Mouse (Mus musculus): ENCODE results near the gene H2-Q7. TPM values are rescaled to one million over a fixed set of nuclear protein-coding genes. Genes with fewer than 3 reads are reported as not detected.
"Not testable (repeated sequence)": the region's sequence is repeated elsewhere in the genome, so short reads cannot be mapped to it uniquely, and the experiment has no call there.

The H2-Q7 gene
- total RNA-seq (2021) = 2.7 and 11.1 TPM in 2 replicates
- long read RNA-seq, experiment 1, full-length matches to known transcripts = 1 of 1 reads
- long read RNA-seq, experiment 1, partial matches to known transcripts = 0 of 1 reads
- long read RNA-seq, experiment 1, other reads (novel, unspliced or antisense) = 0 of 1 reads
- long read RNA-seq, experiment 2, partial matches to known transcripts = 1 of 1 reads
- long read RNA-seq, experiment 2, other reads (novel, unspliced or antisense) = 0 of 1 reads

DNA sequence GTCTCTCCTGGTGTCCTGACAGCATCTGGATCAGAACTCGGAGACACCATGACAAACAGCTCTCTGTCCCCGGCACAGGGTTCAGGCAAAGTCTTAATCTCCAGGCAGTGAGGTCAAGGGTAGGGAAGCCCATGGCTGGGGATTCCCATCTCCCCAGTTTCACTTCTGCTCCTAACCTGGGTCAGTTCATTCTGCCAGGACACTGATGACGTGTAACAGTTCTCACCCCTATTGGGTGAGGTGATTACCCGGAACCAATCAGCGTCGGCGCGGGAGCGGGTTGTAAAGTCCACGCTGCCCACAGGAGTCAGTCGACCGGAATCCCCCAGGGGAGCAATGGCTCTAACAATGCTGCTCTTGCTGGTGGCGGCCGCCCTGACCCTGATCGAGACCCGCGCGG lies at the start of gene H2-Q7:
Gene H2-Q7 (plus strand): TSS at position 271 of the 400 bp plus-strand sequence.
- peak; percentile 91 for DNase-seq

DNA sequence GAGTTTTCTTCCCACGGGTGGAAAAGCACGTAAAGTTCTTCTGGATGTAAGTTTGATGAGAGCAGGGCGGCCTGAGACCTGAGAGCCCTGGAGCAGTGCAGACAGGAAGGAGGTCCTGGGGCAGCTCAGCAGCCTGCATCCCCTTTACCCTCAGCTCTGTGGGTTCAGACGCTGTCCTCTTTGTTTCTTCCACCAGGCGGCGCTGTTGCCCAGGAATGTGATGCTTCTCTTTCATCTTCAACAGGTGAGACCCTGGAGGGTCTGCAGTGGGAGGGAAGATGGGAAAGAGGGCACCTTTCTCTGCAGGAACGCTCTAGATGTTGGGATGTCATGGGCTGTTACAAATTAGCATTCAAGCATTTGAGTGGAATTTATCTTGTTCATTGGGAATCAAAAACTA lies 49.2 kb upstream of the H2-Q7 start:
- peak; percentile 51 for DNase-seq

DNA sequence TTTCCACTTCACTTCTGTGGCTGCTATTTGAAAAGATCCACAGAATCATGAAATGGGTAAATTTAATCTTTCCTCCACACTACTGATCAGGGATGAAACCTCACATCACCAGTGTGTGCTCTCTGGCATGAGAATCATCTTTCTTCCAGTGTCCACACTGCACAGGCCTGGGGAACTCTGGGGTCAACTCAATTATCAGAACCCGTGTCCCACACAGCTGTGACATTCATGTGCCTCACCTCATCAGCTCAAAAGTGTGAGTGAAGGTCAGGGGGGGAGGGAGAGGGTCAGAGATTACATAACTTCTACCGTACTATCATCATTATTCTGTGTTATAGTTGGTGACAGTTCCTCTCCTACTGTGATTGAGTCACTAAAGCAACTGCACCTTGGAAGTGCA lies 46.3 kb upstream of the H2-Q7 start:
- DNase-seq = not testable (repeated sequence)

DNA sequence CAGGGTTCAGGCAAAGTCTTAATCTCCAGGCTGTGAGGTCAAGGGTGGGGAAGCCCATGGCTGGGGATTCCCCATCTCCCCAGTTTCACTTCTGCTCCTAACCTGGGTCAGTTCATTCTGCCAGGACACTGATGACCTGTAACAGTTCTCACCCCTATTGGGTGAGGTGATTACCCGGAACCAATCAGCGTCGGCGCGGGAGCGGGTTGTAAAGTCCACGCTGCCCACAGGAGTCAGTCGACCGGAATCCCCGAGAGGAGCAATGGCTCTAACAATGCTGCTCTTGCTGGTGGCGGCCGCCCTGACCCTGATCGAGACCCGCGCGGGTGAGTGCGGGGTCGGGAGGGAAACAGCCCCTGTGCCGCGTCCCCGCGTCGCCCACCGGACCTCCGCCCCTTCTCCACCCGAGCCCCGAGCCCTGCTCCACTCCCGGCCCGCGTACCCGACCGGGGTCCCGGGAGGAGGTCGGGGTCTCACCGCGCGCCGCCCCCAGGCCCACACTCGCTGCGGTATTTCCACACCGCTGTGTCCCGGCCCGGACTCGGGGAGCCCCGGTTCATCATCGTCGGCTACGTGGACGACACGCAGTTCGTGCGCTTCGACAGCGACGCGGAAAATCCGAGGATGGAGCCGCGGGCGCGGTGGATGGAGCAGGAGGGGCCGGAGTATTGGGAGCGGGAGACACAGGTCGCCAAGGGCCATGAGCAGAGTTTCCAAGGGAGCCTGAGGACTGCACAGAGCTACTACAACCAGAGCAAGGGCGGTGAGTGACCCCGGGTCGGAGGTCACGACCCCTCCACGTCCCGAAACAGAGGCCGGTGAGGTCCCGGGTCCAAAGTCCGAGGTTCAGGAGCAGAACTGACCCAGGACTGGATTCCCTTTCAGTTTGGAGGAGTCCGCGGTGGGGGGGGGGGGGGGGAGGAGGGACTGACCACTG lies 44.8 kb upstream of the H2-Q7 start:
- peak; percentile 16 for DNase-seq

DNA sequence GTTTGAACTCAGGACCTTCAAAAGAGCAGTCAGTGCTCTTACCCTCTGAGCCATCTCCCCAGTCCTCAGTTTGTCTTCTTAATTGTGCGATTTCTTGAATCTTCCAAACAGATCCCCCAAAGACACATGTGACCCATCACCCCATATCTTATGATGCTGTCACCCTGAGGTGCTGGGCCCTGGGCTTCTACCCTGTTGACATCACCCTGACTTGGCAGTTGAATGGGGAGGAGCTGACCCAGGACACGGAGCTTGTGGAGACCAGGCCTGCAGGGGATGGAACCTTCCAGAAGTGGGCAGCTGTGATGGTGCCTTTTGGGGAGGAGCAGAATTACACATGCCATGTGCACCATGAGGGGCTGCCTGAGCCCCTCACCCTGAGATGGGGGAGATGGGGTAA lies 42.0 kb upstream of the H2-Q7 start:
- DNase-seq = not testable (repeated sequence)

DNA sequence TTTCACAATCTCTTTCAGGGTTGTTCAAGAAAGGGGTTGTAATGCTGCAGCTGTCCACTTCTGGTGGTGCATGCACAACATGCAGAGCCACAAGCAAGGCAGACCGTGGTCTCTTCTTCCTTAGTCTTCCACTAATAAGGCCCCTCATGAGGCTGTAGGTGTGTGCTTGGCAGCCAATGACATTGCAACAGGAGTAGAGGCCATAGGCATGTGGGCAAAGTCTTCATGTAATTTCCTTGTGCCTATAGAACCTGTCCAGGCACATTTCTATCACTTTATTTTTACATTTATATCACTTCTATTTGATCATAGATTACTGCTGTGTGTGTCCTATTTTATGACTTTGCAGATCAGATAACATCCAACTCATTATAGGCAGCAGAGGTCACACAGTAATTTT lies 25.9 kb upstream of the H2-Q7 start:
- DNase-seq = not testable (repeated sequence)

DNA sequence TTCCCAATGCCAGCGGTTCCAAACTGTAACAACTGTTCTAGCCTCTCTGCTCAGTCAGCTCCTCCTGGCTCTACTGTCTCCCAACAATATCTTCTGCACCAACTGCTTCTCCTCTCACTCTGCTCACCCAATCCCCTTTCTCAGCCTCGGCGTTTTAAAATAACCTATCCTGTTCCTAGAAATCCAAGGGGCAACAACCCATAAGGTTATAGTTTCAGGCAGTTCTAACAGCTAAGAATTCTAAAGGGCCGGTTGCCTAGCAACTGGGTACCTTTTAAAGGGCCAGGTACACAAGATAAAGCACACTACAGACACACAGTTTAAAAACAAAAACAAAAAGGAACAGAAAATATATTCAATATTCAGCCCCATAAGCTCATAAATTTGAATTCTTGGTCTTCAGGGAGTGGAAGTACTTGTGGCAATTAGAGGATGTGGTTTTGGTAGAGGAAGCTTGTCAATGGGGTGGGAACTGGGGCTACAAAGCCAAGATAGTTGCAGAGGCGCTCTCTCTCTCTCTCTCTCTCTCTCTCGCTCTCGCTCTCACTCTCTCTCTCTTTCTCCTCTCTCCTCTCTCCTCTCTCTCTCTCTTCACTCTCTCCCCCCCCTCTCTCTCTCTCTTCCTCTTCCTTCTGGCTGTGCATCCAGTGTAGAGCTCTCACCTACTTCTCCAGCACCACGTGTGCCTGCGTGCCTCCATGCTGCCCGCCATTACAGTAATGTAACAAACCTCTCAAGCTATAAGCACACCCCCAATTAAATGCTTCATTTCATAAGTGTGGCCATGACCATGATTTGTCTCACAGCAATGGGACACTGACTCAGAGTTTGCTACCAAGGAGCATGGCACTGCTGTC lies 23.5 kb upstream of the H2-Q7 start:
- DNase-seq = not testable (repeated sequence)

DNA sequence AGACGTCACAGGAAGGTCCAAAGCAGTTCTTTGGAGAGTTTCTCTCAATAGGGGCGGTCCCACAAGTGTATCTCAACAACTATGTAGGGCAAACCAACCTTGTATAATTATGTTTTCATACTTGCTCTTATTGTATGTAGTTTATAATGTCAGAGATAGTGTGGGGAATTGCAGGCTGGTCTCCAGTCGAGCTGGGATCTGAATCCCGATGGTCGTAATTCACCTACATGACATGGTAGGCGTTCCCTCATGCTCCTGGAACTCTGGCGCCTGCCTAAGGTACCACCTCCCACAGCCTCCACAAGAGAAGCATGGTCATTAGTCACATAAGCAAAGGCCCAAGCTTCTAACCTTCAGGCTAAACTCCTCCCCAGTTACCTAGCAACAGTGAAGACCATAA lies 20.2 kb upstream of the H2-Q7 start:
- no peak for DNase-seq

DNA sequence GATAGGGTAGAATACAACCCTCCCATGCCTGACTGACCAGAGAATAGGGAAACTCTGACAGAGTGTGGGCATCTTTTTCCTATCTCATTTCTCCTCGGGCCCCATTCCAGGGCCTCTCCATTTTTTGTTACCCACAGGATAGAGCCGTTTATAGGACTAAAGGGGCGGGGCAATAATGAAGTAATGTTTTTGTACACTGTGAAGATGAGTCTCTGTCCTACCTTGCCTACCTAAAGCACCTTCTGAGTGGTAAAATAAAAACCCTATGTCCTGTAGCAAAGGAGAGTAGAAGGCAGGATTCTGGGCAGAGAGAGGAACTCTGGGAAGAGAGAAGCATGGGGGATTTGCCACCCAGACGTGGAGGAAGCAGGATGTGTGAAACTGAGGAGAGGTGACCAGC lies 19.4 kb upstream of the H2-Q7 start:
- DNase-seq = not testable (repeated sequence)

DNA sequence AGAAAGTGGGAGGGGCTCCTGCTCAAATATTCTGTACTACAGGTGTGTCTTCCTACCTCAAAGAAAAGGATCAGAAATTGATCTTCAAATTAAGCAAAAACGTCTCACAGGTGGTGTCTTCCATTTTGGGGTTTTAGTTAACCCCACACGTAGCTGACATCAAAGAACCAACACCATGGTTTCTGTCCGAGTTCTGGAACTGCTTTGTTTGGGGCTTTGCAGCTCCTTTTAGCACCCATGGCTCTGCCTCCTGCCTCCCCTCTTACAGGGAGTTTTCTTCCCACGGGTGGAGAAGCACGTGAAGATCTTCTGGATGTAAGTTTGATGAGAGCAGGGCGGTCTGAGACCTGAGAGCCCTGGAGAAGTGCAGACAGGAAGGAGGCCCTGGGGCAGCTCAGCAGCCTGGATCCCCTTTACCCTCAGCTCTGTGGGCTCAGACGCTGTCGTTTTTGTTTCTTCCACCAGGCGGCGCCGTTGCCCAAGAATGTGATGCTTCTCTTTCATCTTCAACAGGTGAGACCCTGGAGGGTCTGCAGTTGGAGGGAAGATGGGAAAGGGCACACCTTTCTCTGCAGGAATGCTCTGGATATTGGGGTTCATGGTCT lies 18.6 kb upstream of the H2-Q7 start:
- peak; percentile 54 for DNase-seq

DNA sequence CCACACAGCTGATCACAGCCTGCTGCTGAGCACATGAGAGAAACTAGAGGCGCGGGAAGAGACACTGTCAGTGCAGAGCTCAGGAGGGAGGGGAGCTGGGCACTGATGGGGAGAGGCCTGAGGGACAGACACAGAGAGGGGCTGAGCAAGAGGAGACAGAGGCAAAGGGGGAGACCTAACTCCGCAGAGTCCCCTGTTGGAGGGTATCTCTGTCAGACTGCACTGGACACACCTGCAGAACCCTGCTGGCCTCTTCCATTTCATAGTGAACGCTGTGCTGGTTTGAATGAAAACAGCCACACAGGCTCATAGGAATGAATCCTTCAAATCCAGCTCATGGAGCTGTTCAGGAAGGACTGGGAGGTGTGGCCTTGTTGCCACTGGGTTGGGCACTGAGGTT lies 17.6 kb upstream of the H2-Q7 start:
- not testable (repeated sequence) for DNase-seq

DNA sequence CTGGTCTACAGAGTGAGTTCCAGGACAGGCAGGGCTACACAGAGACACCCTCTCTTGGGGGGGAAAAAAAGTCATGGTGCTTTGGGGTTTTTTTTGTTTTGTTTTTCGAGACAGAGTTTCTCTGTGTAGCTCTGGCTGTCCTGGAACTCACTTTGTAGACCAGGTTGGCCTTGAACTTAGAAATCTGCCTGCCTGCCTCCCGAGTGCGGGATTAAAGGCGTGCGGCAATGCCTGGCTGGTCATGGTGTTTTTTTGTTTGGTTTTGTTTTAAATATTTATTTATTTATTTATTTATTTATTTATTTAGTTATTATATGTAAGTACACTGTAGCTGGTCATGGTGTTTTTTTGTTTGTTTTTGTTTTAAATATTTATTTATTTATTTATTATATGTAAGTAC lies 16.6 kb upstream of the H2-Q7 start:
- not testable (repeated sequence) for DNase-seq

DNA sequence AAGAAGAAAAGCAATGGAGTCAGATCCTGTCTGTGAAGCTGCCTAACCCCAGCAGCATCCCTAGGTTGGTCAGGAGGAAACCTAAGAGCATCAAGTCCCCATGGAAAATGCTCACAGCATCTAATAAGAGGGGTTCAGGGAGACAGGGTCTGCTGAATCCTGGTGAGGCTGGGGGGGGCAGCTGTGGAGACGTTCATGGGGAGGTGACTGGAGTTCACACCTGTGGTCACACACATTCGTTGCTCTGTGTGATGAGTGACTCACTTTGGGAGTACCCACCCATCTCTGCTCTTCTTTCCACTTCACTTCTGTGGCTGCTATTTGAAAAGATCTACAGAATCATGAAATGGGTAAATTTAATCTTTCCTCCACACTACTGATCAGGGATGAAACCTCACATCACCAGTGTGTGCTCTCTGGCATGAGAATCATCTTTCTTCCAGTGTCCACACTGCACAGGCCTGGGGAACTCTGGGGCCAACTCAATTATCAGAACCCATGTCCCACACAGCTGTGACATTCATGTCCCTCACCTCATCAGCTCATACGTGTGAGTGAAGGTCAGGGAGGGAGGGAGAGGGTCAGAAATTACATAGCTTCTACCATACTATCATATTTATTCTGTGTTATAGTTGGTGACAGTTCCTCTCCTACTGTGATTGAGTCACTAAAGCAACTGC lies 15.7 kb upstream of the H2-Q7 start:
- DNase-seq = not testable (repeated sequence)

DNA sequence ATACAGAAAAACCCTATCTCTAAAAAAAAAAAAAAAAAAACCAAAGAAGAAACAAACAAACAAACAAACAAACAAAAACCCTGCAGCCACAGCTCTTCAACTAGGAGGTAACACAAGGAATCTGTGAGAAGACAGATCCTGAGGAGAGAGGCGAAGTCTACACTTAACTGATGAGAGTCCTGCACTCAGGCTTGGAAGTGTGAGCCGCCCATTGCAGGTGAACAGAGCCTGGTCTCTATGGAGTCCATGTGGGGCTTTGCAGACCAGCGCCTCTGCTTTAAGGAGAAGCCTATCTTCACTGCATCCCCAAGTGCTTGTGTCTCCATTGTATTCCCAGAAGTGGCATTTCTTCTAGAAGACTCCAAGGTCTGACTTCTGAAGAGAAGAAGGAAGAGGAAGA lies 14.8 kb upstream of the H2-Q7 start:
- DNase-seq = not testable (repeated sequence)

DNA sequence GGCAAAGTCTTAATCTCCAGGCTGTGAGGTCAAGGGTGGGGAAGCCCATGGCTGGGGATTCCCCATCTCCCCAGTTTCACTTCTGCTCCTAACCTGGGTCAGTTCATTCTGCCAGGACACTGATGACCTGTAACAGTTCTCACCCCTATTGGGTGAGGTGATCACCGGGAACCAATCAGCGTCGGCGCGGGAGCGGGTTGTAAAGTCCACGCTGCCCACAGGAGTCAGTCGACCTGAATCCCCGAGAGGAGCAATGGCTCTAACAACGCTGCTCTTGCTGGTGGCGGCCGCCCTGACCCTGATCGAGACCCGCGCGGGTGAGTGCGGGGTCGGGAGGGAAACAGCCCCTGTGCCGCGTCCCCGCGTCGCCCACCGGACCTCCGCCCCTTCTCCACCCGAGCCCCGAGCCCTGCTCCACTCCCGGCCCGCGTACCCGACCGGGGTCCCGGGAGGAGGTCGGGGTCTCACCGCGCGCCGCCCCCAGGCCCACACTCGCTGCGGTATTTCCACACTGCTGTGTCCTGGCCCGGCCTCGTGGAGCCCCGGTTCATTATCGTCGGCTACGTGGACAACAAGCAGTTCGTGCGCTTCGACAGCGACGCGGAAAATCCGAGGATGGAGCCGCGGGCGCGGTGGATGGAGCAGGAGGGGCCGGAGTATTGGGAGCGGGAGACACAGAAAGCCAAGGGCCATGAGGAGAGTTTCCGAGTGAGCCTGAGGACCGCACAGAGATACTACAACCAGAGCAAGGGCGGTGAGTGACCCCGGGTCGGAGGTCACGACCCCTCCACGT lies 14.1 kb upstream of the H2-Q7 start, which contains the start of gene H2-Q6:
Gene H2-Q6 (plus strand): TSS at position 227 of the 793 bp plus-strand sequence.
- peak; percentile 82 for DNase-seq

DNA sequence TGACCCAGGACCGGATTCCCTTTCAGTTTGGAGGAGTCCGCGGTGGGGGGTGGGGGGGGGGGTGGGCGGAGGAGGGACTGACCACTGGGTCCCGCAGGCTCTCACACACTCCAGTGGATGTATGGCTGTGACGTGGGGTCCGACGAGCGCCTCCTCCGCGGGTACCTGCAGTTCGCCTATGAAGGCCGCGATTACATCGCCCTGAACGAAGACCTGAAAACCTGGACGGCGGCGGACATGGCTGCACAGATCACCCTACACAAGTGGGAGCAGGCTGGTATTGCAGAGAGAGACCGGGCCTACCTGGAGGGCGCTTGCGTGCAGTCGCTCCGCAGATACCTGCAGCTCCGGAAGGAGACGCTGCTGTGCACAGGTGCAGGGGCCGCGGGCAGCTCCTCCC lies 13.5 kb upstream of the H2-Q7 start:
- not testable (repeated sequence) for DNase-seq

DNA sequence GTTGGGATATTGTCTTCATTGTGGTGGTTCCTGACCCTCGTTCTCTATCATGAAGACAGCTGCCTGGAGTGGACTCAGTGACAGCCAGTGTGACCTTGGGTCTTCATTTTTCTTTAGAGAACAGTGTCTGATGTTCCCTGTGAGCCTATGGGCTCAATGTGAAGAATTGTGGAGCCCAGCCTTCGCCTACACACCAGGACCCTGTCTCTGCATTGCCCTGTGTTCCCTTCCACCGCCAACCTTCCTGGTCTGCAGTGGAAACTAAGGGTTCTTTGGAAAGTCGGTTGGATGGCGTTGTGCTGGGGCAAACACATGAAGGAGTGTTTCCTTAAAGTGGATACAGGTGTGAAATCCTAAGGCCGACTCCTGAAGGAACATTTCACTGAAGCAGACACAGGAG lies 10.1 kb upstream of the H2-Q7 start:
- not testable (repeated sequence) for DNase-seq

DNA sequence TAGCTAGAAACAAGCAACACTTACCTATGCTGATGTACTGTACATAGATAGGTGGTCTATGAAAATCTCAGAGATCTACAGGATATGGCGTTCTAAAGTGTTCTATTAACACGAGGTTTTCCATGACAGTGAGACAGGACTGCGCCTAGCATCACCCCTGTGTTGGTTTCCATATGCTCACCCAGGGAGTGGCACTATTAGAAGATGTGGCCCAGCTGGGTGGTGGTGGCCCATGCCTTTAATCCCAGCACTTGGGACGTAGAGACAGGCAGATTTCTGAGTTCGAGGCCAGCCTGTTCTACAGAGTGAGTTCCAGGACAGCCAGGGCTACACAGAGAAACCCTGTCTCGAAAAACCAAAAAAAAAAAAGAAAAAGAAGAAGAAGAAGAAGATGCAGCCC lies 8.3 kb upstream of the H2-Q7 start:
- not testable (repeated sequence) for DNase-seq

DNA sequence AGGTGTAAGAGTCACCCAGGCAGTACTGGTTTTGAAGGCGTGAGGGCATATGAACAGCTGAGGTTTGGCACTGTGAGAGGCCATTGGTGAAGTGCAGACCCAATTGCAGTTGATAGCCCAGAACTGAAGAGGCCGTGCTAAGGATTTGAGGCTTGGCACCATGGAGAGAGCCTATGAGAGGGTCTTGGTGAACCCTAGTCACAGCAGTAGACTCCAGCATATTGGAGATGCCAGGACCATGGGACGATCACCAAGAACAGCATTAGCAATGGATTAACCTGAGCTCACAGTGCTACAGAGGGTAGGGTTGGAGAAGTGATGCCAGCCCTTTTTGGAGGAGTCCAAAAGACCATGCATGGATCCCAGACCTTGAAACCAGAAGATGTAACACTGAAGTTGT lies 6.8 kb upstream of the H2-Q7 start:
- DNase-seq = not testable (repeated sequence)

DNA sequence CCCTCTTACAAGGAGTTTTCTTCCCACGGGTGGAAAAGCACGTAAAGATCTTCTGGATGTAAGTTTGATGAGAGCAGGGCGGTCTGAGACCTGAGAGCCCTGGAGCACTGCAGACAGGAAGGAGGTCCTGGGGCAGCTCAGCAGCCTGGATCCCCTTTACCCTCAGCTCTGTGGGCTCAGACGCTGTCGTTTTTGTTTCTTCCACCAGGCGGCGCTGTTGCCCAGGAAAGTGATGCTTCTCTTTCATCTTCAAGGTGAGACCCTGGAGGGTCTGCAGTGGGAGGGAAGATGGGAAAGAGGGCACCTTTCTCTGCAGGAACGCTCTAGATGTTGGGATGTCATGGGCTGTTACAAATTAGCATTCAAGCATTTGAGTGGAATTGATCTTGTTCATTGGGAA lies 4.1 kb upstream of the H2-Q7 start:
- DNase-seq = not testable (repeated sequence)
